Mouse (Mus musculus) G1E (cell line): ENCODE measurements around the gene Yju2. TPM values are rescaled to one million over a fixed set of nuclear protein-coding genes. Genes with fewer than 3 reads are reported as not detected.

ENCODE experiments used
- ATAC-seq: 2 replicates; pipeline ENCODE4 v1.8.0; 2016; ENCODE audit warnings: mild to moderate bottlenecking; ENCODE audit not compliant: insufficient number of reproducible peaks, poor library complexity, low FRiP score, severe bottlenecking; ENCODE audit errors: extremely low read depth
- DNase-seq: peaks from one replicate; pipeline ENCODE4 v3.0.0; 2012; ENCODE audit warnings: low spot score
- H3K27me3 ChIP-seq: 2 replicates; pipeline ENCODE4 v1.6.1; 2012; ENCODE audit warnings: mild to moderate bottlenecking, low read length, inconsistent platforms; ENCODE audit not compliant: insufficient read depth
- H3K36me3 ChIP-seq: replicated peaks from 2 replicates; pipeline ENCODE3; 2012; ENCODE audit warnings: mild to moderate bottlenecking, inconsistent platforms
- H3K4me1 ChIP-seq: 2 replicates; pipeline ENCODE4 v1.6.1; 2012; ENCODE audit warnings: low read depth, low read length, inconsistent platforms, mixed read lengths; ENCODE audit not compliant: insufficient read depth
- H3K4me3 ChIP-seq: 2 replicates; pipeline ENCODE4 v1.5.1; 2012; ENCODE audit warnings: low read depth, mild to moderate bottlenecking, inconsistent platforms, low read length, moderate library complexity, mixed read lengths
- H3K9me3 ChIP-seq: replicated peaks from 2 replicates; pipeline ENCODE4 v1.6.1; 2012; ENCODE audit warnings: inconsistent platforms
- CTCF ChIP-seq: IDR thresholded peaks from 2 replicates; pipeline ENCODE4 v1.5.1; 2012; ENCODE audit warnings: low read depth, low read length, inconsistent platforms, mixed read lengths
- GATA1 ChIP-seq: IDR thresholded peaks from 2 replicates; pipeline ENCODE4 v1.6.1; 2012; ENCODE audit warnings: borderline replicate concordance, low read length, inconsistent platforms, mixed read lengths
- GATA2 ChIP-seq: IDR thresholded peaks from 2 replicates; pipeline ENCODE4 v1.6.1; 2012; ENCODE audit warnings: low read depth, low read length, inconsistent platforms, borderline replicate concordance
- POLR2AphosphoS5 ChIP-seq: IDR thresholded peaks from 2 replicates; pipeline ENCODE4 v1.6.1; 2012; ENCODE audit warnings: low read depth, low read length, inconsistent platforms; ENCODE audit not compliant: insufficient replicate concordance
- TAL1 ChIP-seq: conservative IDR thresholded peaks from 2 replicates; pipeline ENCODE4 v1.6.1; 2012; ENCODE audit warnings: low read depth, low read length, inconsistent platforms, mixed read lengths
- polyA plus RNA-seq: library from polyadenylated mRNA; stranded (reverse); fragments of >175 nt; gene quantifications from 2 replicates; pipeline ENCODE4 v1.2.3, GENCODE M21; 2012
- total RNA-seq, 2 experiments: library from RNA; stranded (forward) in 1 of 2; stranded (reverse) in 1 of 2; fragments of 200-1000 nt in 1 of 2; fragments of >200 nt in 1 of 2; fragmentation: Nextera tagmentation in 1 of 2; gene quantifications; 2 replicates each; pipeline ENCODE4 v1.2.3; 2014 to 2017

Gene Yju2
- total and polyA plus RNA-seq, 3 experiments = 12.6 to 27.8 (median 16.7) TPM

GRCm38 (mm10) chr17:55977301-55977700 lies 18.4 kb downstream of the Yju2 start:
- DNase-seq (no peak), ATAC-seq (no peak)
- Histone ChIP-seq H3K27me3 (peaks cover 40% of the 10 kb centered on the region), H3K9me3 (no peaks in the 10 kb centered on the region), H3K4me1 (peaks cover 8% of the 10 kb centered on the region), H3K4me3 (no peak overlapping the region), H3K36me3 (no peaks in the 10 kb centered on the region)
- TF ChIP-seq CTCF (no peak), TAL1 (no peak), GATA2 (no peak), GATA1 (no peak), POLR2AphosphoS5 (no peak)

- Histone ChIP-seq H3K27me3 (peaks cover 60% of the 10 kb centered on the region), H3K4me3 (no peak within 1 kb of the TSS), H3K36me3 (no peaks in the 10 kb centered on the region), H3K9me3 (no peaks in the 10 kb centered on the region), H3K4me1 (peaks cover 8% of the 10 kb centered on the region)
- TF ChIP-seq TAL1 (no peak), POLR2AphosphoS5 (no peak), GATA2 (no peak), GATA1 (no peak), CTCF (no peak)
- DNase-seq (no peak), ATAC-seq (no peak)
Measured at GRCm38 (mm10) chr17:55986030-55986961, 27.4 kb downstream of the Yju2 start, which contains the start of gene Fsd1. TSS of gene Fsd1 (plus strand) at chr17:55986509.

GRCm38 (mm10) chr17:55990278-55990898 lies 31.5 kb downstream of the Yju2 start:
- DNase-seq = no peak
- ATAC-seq = no peak
- peaks cover 80% of the 10 kb centered on the region for H3K27me3 ChIP-seq

DNA sequence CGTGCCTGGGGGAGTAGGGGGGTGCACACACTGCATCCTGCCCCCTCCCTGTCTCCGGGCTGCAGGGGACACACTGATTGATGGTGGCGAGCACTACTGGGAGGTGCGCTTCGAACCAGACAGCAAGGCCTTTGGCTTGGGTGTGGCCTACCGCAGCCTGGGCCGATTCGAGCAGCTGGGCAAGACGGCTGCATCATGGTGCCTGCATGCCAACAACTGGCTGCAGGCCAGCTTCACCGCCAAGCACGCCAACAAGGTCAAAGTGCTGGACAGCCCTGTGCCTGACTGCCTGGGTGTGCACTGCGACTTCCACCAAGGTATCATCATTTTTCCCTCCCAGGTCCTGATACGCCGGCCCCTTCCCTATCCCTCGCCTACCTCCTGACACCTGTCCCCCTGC lies 37.1 kb downstream of the Yju2 start:
- no peak overlapping the region for H3K4me3 ChIP-seq
- peaks cover 44% of the 10 kb centered on the region for H3K27me3 ChIP-seq
- ATAC-seq = no peak
- H3K4me1 ChIP-seq = no peaks in the 10 kb centered on the region
- no peaks in the 10 kb centered on the region for H3K36me3 ChIP-seq
- no peak for DNase-seq
- peaks cover 4% of the 10 kb centered on the region for H3K9me3 ChIP-seq
- TF ChIP-seq GATA1 = no peak
- TF ChIP-seq POLR2AphosphoS5 = no peak
- no peak for TF ChIP-seq CTCF
- TF ChIP-seq TAL1 = no peak
- TF ChIP-seq GATA2 = no peak

More at GRCm38 (mm10) chr17:55990278-55990898, 31.5 kb downstream of the Yju2 start:
- TF ChIP-seq TAL1 = no peak
- TF ChIP-seq POLR2AphosphoS5 = no peak
- no peak for TF ChIP-seq GATA2
- TF ChIP-seq GATA1 = no peak
- no peak for TF ChIP-seq CTCF
- Histone ChIP-seq H3K4me3 (no peak overlapping the region), H3K36me3 (no peaks in the 10 kb centered on the region), H3K9me3 (no peaks in the 10 kb centered on the region), H3K4me1 (peaks cover 8% of the 10 kb centered on the region)

DNA sequence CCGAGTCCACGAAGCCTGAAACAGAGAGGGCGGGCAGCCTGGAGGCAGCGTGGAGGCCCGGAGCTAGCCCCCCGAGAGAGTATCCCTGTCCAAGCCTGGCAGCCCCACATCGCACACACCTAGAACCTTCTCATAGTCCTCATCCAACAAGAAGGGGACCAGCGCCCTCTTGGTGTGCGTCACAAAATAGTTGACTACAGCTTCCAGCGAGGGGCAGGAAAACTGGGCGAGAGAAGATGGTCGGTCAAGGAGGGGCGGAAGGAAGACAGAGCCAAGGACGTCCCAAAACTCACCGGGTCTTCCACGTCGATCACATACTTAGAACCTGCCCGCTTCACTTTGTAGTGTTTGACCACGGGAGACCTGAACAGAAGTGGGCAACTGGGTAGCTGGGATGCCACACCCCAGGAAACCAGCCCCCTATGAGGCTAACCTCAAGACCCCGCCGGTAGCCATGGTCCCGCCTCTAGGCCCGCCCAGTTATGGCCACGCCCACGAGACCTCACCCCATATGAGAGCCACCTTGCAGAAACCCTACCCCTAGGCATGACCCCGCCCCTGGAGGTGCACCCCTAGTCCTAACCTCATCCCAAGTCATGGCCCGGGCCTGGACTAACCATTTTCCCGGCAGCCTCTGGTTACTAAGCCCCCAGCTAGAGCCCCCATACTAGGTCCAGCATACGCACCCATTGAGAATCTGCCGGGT lies 41.0 kb downstream of the Yju2 start:
- no peak for ATAC-seq
- TF ChIP-seq GATA2 = no peak
- TF ChIP-seq CTCF = no peak
- no peak for TF ChIP-seq TAL1
- no peak for TF ChIP-seq GATA1
- H3K4me3 ChIP-seq = no peak overlapping the region

DNA sequence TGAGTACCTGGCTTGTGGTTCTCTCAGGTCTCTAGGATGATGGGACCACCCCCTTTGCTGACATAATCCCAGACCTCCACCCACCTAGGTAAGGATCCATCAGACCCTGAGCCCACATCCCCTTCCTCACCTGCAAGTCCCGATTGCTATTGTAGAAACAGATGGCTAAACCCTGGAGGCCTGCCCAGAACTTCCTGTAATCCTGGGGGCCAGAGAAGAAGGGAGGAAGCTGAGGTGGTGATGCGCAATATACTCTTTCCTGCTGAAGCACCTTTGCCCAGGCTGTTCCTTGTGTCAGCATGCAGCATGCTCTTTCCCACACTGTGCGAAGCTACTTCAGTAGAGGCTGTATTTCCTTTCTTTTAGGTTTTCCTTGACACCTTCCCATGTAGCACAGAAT lies 44.1 kb downstream of the Yju2 start:
- DNase-seq (no peak), ATAC-seq (no peak)
- Histone ChIP-seq H3K27me3 (peaks cover 11% of the 10 kb centered on the region), H3K4me1 (peaks cover 18% of the 10 kb centered on the region), H3K9me3 (no peaks in the 10 kb centered on the region), H3K4me3 (no peak overlapping the region), H3K36me3 (no peaks in the 10 kb centered on the region)
- no peak for TF ChIP-seq GATA1
- no peak for TF ChIP-seq CTCF
- no peak for TF ChIP-seq TAL1
- no peak for TF ChIP-seq POLR2AphosphoS5
- no peak for TF ChIP-seq GATA2

More for the DNA sequence above, 41.0 kb downstream of the Yju2 start:
- Histone ChIP-seq H3K27me3 (peaks cover 20% of the 10 kb centered on the region), H3K9me3 (peaks cover 4% of the 10 kb centered on the region), H3K36me3 (no peaks in the 10 kb centered on the region), H3K4me1 (no peaks in the 10 kb centered on the region; the same call in 1 of the 2 replicates)
- no peak for DNase-seq
